Mouse (Mus musculus) urinary bladder, adult 2 months (tissue): ENCODE results near the gene Hgd. TPM values are rescaled to one million over a fixed set of nuclear protein-coding genes. Genes with fewer than 3 reads are reported as not detected.

Experiments used
- DNase-seq: peaks from one replicate; pipeline ENCODE4 v3.0.0; 2022; ENCODE audit warnings: low spot score
- polyA plus RNA-seq: library from polyadenylated mRNA; depleted of rRNA; stranded (reverse); fragments of >200 nt; gene quantifications from 2 replicates; pipeline ENCODE4 v1.2.3, GENCODE M21; 2012; rRNA removed

Gene Hgd
- polyA plus RNA-seq, 1 experiment = 0.51 TPM

DNA sequence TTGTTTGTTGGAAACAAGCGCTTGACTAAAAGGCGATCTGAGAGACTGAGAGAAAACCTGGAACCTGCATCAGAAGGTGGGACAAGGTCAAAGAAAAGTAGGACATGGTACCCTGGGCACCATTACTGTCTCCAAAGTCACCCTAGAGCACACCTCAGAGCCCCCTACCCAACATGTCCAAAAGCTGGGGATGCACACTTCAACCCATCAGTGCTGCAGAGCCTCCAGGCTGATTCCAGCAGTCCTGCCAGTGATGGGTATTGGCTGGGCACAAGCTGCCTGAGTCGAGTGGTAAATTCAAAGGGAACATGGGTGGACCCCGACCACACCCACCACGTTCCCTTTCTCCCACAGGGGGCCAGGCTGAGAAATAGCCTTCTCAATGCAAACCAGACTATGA is 95.4 kb downstream of the Hgd start:
- no peak for DNase-seq

DNA sequence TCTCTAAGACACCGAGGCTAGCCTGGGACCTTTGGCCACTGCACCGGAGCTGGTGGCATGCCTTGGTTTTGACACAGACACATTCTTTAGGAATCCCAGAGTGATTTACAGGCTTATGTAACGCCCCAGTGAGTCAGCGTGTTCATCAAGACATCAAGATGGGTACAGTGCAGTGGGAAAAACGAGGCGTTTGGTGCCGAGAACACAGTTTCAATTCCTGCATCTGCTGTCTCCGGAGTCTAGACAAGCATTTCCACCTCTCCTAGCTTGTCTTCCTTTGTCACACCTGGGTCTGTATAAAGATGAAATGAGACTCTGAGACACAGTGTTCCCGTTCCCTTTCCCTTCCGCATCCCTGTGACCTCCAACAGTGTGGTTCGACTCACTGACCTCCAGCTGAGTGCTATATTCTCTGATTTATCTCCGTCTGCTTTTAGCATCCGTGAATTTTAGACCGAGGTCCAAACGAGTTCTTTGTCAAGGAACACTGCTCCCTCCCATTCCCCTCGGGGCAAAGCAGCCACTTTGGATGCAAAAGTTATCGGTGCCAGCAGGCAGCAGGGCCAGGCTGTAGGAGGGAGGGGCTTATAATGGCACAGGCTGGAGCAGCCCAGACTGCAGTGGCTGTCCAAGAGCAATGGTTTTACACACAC is 96.2 kb downstream of the Hgd start:
- no peak for DNase-seq

GRCm38 (mm10) chr16:37676677-37677072 is 96.7 kb downstream of the Hgd start:
- DNase-seq = no peak

GRCm38 (mm10) chr16:37677586-37677985 is 97.6 kb downstream of the Hgd start:
- no peak for DNase-seq

DNA sequence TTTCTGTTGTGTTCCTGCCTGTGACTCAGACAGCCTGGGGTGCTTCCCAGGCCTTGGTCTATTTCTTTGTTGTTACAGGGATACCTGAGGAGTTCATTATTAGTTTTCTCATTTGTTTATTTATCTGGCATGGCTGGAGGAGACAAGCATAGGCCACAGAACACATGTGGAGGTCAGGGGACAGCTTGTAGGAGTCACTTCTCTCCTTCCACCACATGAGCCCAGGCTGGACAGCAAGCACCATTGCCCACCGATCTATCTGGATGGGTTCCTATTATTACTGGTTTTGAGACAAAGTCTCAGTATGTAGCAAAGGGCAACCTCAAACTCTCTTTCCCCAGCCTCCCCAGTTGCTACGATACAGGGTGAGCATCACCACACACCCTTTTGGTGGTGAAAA is 100.3 kb downstream of the Hgd start:
- no peak for DNase-seq

DNA sequence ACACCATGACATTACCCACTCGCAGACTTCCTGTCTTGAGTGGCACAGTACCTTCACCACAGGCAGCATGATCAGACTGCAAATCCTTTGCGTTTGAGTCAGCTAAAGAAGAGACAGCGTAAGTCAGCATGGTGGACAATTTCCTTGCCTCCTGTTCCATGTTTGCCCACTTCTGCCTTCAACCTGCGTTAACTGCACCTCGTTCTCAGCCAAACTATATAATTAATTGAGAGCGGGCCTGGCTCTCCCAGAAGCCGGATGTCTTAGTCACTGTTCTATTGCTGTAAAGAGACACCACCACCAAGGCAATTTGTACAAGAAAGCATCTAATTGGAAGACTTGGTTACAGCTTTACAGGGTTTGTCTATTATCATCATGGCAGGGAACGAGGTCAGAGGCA is 100.9 kb downstream of the Hgd start:
- no peak for DNase-seq

Other genes with a start within 250 kb of the Hgd start
- gene Stxbp5l, start 195.2 kb upstream of the Hgd start, polyA plus RNA-seq = 0.03 TPM in 1 of 2 replicates, not detected in the other
- 11.3 and 12.3 TPM in 2 replicates for gene Gtf2e1, start 40.4 kb upstream of the Hgd start, polyA plus RNA-seq
- gene Rabl3, start 40.3 kb upstream of the Hgd start, polyA plus RNA-seq = 7.1 and 7.7 TPM in 2 replicates
- 46.2 and 52.4 TPM in 2 replicates for gene Ndufb4, start 74.3 kb downstream of the Hgd start, polyA plus RNA-seq
- gene Fstl1, start 196.7 kb downstream of the Hgd start, polyA plus RNA-seq = 246 and 266 TPM in 2 replicates